Mouse (Mus musculus) heart, adult 10 weeks (tissue): ENCODE data around the gene Vps13a. TPM values are rescaled to one million over a fixed set of nuclear protein-coding genes. Genes with fewer than 3 reads are reported as not detected.

Source experiments
- polyA plus RNA-seq: library from polyadenylated mRNA; stranded (reverse); fragments of 350-450 nt; fragmentation: Illumina TruSeq; extraction: RNeasy Lipid Tissue Mini Kit (QIAGEN cat#74804); gene quantifications from one replicate; pipeline ENCODE4 v1.2.3, GENCODE M21; 2014; ENCODE audit warnings: low read depth, low replicate concordance

Gene Vps13a
- 22.3 TPM for polyA plus RNA-seq

DNA sequence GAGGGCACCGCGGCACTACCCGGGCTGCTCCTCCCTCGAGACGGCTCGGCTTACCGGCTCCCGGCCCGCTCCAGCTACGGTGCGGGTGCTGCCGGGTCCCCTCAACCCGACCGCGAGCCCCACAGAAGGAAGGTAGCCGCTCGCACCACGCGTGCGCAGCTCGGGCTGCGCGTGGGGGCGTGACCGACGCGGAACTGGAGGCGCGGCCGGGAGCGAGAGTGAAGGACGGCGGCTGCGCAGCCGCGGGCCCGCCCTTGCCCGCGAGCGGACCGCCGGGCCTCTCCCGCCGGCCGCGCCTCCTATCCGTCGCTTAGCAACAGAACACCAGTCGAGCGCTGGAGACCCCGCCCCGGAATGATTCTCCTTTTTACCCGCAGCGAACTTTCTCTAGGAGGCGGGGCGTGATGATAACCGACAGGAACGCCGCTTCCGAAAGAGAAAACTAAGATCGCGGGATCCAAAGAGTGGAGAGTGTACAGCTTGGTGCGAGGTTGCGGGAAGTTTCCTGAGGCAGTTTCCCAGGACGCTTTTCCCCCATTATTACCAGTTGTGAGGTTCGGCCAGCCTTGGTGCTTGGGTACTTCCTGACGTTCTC is at the start of gene Vps13a:
Gene Vps13a (minus strand): TSS at position 144 of the 595 bp plus-strand sequence.

Other genes starting within 250 kb of the Vps13a start
- not detected for gene Foxb2, start 92.9 kb upstream of the Vps13a start, polyA plus RNA-seq
- gene Prune2, start 175.2 kb upstream of the Vps13a start, polyA plus RNA-seq, result 53.2 TPM